Mouse (Mus musculus) left cerebral cortex, postnatal 36 days (tissue): ENCODE measurements around the gene Xrcc4. TPM values are rescaled to one million over a fixed set of nuclear protein-coding genes. Genes with fewer than 3 reads are reported as not detected.
"Not testable (repeated sequence)": the region's sequence is repeated elsewhere in the genome, so short reads cannot be mapped to it uniquely, and the experiment has no call there.

Experiments
- DNase-seq, 2 experiments: peaks; one replicate each; pipeline ENCODE4 v3.0.0; 2021 to 2022; ENCODE audit warnings: low spot score in 2 of 2, mixed read lengths in 1 of 2
- intact Hi-C: fragments of 180-260 bp; cut with DNase I; formaldehyde crosslinking; loops from one replicate; pipeline ENCODE4 v1.15.1; 2025
- total RNA-seq, 2 experiments: library from RNA; stranded (reverse); gene quantifications; 2 replicates each; pipeline ENCODE4 v1.2.3; 2021

Xrcc4 gene
- 10 to 100 TPM; 18.8 to 19.4 TPM for total RNA-seq

GRCm38 (mm10) chr13:90088962-90089824 lies at the start of gene Xrcc4, which contains the start of gene Tmem167:
Gene Xrcc4, minus strand, starts transcription at chr13:90089608.
Gene Tmem167, plus strand, starts transcription at chr13:90089123.
- peak; percentile 97 to 98 for DNase-seq
- intact Hi-C loops: loop anchor here (1.0 kb wide), 1 partner anchor 349 kb away; no protein-coding TSS in a partner anchor

- peak; percentile 9 to 18 for DNase-seq
- intact Hi-C loops: no loop called here
These were observed 46.9 kb upstream of the Xrcc4 start for GRCm38 (mm10) chr13:90136156-90136910.

- no peak for DNase-seq
- intact Hi-C loops: no loop called here
These were observed 22.3 kb upstream of the Xrcc4 start for GRCm38 (mm10) chr13:90111681-90112080.

- intact Hi-C loops, DNase-seq: not testable (repeated sequence)
These were observed 19.3 kb upstream of the Xrcc4 start for GRCm38 (mm10) chr13:90108746-90109145.

GRCm38 (mm10) chr13:90106139-90106538 lies 16.7 kb upstream of the Xrcc4 start:
- DNase-seq: peak in 1 of 2 experiments; percentile 20
- intact Hi-C loops: no loop called here

- DNase-seq: no peak
- intact Hi-C loops: no loop called here
These were observed 12.1 kb upstream of the Xrcc4 start for GRCm38 (mm10) chr13:90101514-90101913.

- intact Hi-C loops: loop anchor here (1.0 kb wide), 1 partner anchor 350 kb away; no protein-coding TSS in a partner anchor
- DNase-seq: no peak
These were observed 396 bp upstream of the Xrcc4 start for GRCm38 (mm10) chr13:90089825-90090183.

- intact Hi-C loops: no loop called here
- no peak for DNase-seq
These were observed 27.5 kb downstream of the Xrcc4 start for GRCm38 (mm10) chr13:90061877-90062276.

- no peak for DNase-seq
- intact Hi-C loops: no loop called here
These were observed 37.0 kb downstream of the Xrcc4 start for GRCm38 (mm10) chr13:90052408-90052807.

GRCm38 (mm10) chr13:90051735-90052134 lies 37.7 kb downstream of the Xrcc4 start:
- no peak for DNase-seq
- intact Hi-C loops: no loop called here

- intact Hi-C loops: no loop called here
- DNase-seq: no peak
These were observed 49.8 kb downstream of the Xrcc4 start for GRCm38 (mm10) chr13:90039613-90040012.

- DNase-seq: no peak
- intact Hi-C loops: no loop called here
These were observed 56.4 kb downstream of the Xrcc4 start for GRCm38 (mm10) chr13:90032977-90033376.

- intact Hi-C loops: no loop called here
- DNase-seq: no peak
These were observed 56.9 kb downstream of the Xrcc4 start for GRCm38 (mm10) chr13:90032523-90032922.

- DNase-seq: no peak
- intact Hi-C loops: no loop called here
These were observed 58.5 kb downstream of the Xrcc4 start for GRCm38 (mm10) chr13:90030911-90031310.

GRCm38 (mm10) chr13:90012620-90013019 lies 76.8 kb downstream of the Xrcc4 start:
- intact Hi-C loops: no loop called here
- DNase-seq: no peak

GRCm38 (mm10) chr13:90012198-90012597 lies 77.2 kb downstream of the Xrcc4 start:
- intact Hi-C loops: no loop called here

GRCm38 (mm10) chr13:90011129-90011528 lies 78.3 kb downstream of the Xrcc4 start:
- no peak for DNase-seq
- intact Hi-C loops: no loop called here

More at GRCm38 (mm10) chr13:90012198-90012597, 77.2 kb downstream of the Xrcc4 start:
- DNase-seq: no peak

GRCm38 (mm10) chr13:90009786-90010185 lies 79.6 kb downstream of the Xrcc4 start:
- no peak for DNase-seq
- intact Hi-C loops: no loop called here

GRCm38 (mm10) chr13:90005561-90005960 lies 83.8 kb downstream of the Xrcc4 start:
- no peak for DNase-seq
- intact Hi-C loops: no loop called here

GRCm38 (mm10) chr13:89997531-89997930 lies 91.9 kb downstream of the Xrcc4 start:
- DNase-seq: no peak
- intact Hi-C loops: no loop called here
